Mouse (Mus musculus): ENCODE measurements around the gene Slc25a21. TPM values are rescaled to one million over a fixed set of nuclear protein-coding genes. Genes with fewer than 3 reads are reported as not detected.

Gene Slc25a21
- total RNA-seq, 1 experiment: 0.54 TPM

- Histone ChIP-seq H3K4me1 (ENCODE audit: control insufficient read depth in 2 of 2, insufficient read depth in 2 of 2, low read length in 2 of 2, poor library complexity in 1 of 2) (no peaks in the 10 kb centered on the region), H3K4me3 (ENCODE audit: insufficient read depth in 1 of 2, low read depth in 1 of 2, low read length in 2 of 2, poor library complexity in 1 of 2, severe bottlenecking in 1 of 2) (no peak overlapping the region), H3K9me3 (ENCODE audit: control insufficient read depth, insufficient read depth, low read depth, low read length) (no peaks in the 10 kb centered on the region), H3K9ac (ENCODE audit: insufficient read depth, low read depth, low read length, poor library complexity, severe bottlenecking) (no peak overlapping the region), H3K36me3 (ENCODE audit: control insufficient read depth, insufficient read depth, low read length, poor library complexity, severe bottlenecking) (no peaks in the 10 kb centered on the region), H3K27ac (ENCODE audit: insufficient read depth, low read depth, low read length, poor library complexity, severe bottlenecking) (no peak overlapping the region)
- TF ChIP-seq ZC3H11A (IDR thresholded peaks at IDR 0.05; ENCODE audit: borderline replicate concordance, low read depth, low read length): no peak
- no peak for TF ChIP-seq MAFK (IDR thresholded peaks at IDR 0.05; ENCODE audit: insufficient read depth, low read depth, low read length)
- no peak for TF ChIP-seq ZNF384 (IDR thresholded peaks at IDR 0.05; ENCODE audit: low read depth, low read length)
- TF ChIP-seq HCFC1 (IDR thresholded peaks at IDR 0.05; ENCODE audit: borderline replicate concordance, insufficient read depth, low read length): no peak
- TF ChIP-seq CHD2 (IDR thresholded peaks at IDR 0.05; ENCODE audit: low read depth, low read length): no peak
- no peak for DNase-seq (ENCODE audit: low read depth, low spot score)
- in situ Hi-C loops (cut with MboI; ENCODE audit: low sequenced_read_pairs in 2 of 2, unreplicated experiment in 2 of 2): no loop called here
Measured at GRCm38 (mm10) chr12:56727631-56728030, 469.6 kb downstream of the Slc25a21 start.

- TF ChIP-seq MAFK (IDR thresholded peaks at IDR 0.05; ENCODE audit: insufficient read depth, low read depth, low read length): no peak
- TF ChIP-seq ZC3H11A (IDR thresholded peaks at IDR 0.05; ENCODE audit: borderline replicate concordance, low read depth, low read length): no peak
- TF ChIP-seq ZNF384 (IDR thresholded peaks at IDR 0.05; ENCODE audit: low read depth, low read length): no peak
- no peak for TF ChIP-seq CHD2 (IDR thresholded peaks at IDR 0.05; ENCODE audit: low read depth, low read length)
- no peak for TF ChIP-seq HCFC1 (IDR thresholded peaks at IDR 0.05; ENCODE audit: borderline replicate concordance, insufficient read depth, low read length)
- DNase-seq (ENCODE audit: low read depth, low spot score): no peak
- in situ Hi-C loops (cut with MboI; ENCODE audit: low sequenced_read_pairs in 2 of 2, unreplicated experiment in 2 of 2): no loop called here
- H3K36me3 ChIP-seq (ENCODE audit: control insufficient read depth, insufficient read depth, low read length, poor library complexity, severe bottlenecking): no peaks in the 10 kb centered on the region
- no peaks in the 10 kb centered on the region for H3K9me3 ChIP-seq (ENCODE audit: control insufficient read depth, insufficient read depth, low read depth, low read length)
- no peaks in the 10 kb centered on the region for H3K4me1 ChIP-seq (ENCODE audit: control insufficient read depth in 2 of 2, insufficient read depth in 2 of 2, low read length in 2 of 2, poor library complexity in 1 of 2)
- no peak overlapping the region for H3K9ac ChIP-seq (ENCODE audit: insufficient read depth, low read depth, low read length, poor library complexity, severe bottlenecking)
- no peak overlapping the region for H3K4me3 ChIP-seq (ENCODE audit: insufficient read depth in 1 of 2, low read depth in 1 of 2, low read length in 2 of 2, poor library complexity in 1 of 2, severe bottlenecking in 1 of 2)
- no peak overlapping the region for H3K27ac ChIP-seq (ENCODE audit: insufficient read depth, low read depth, low read length, poor library complexity, severe bottlenecking)
Measured at GRCm38 (mm10) chr12:56718707-56719051, 478.6 kb downstream of the Slc25a21 start.

GRCm38 (mm10) chr12:56717971-56718706, 479.1 kb downstream of the Slc25a21 start:
- DNase-seq (ENCODE audit: low read depth, low spot score): peak; percentile 47
- no peak overlapping the region for H3K4me3 ChIP-seq (ENCODE audit: insufficient read depth in 1 of 2, low read depth in 1 of 2, low read length in 2 of 2, poor library complexity in 1 of 2, severe bottlenecking in 1 of 2)
- in situ Hi-C loops (cut with MboI; ENCODE audit: low sequenced_read_pairs in 2 of 2, unreplicated experiment in 2 of 2): no loop called here
- no peak overlapping the region for H3K27ac ChIP-seq (ENCODE audit: insufficient read depth, low read depth, low read length, poor library complexity, severe bottlenecking)
- no peak overlapping the region for H3K9ac ChIP-seq (ENCODE audit: insufficient read depth, low read depth, low read length, poor library complexity, severe bottlenecking)
- no peaks in the 10 kb centered on the region for H3K36me3 ChIP-seq (ENCODE audit: control insufficient read depth, insufficient read depth, low read length, poor library complexity, severe bottlenecking)
- no peaks in the 10 kb centered on the region for H3K4me1 ChIP-seq (ENCODE audit: control insufficient read depth in 2 of 2, insufficient read depth in 2 of 2, low read length in 2 of 2, poor library complexity in 1 of 2)
- no peaks in the 10 kb centered on the region for H3K9me3 ChIP-seq (ENCODE audit: control insufficient read depth, insufficient read depth, low read depth, low read length)
- no peak for TF ChIP-seq MAFK (IDR thresholded peaks at IDR 0.05; ENCODE audit: insufficient read depth, low read depth, low read length)

GRCm38 (mm10) chr12:56701004-56701403, 496.3 kb downstream of the Slc25a21 start:
- H3K27ac ChIP-seq (ENCODE audit: insufficient read depth, low read depth, low read length, poor library complexity, severe bottlenecking): no peak overlapping the region
- H3K9ac ChIP-seq (ENCODE audit: insufficient read depth, low read depth, low read length, poor library complexity, severe bottlenecking): no peak overlapping the region
- H3K36me3 ChIP-seq (ENCODE audit: control insufficient read depth, insufficient read depth, low read length, poor library complexity, severe bottlenecking): no peaks in the 10 kb centered on the region
- H3K4me1 ChIP-seq (ENCODE audit: control insufficient read depth in 2 of 2, insufficient read depth in 2 of 2, low read length in 2 of 2, poor library complexity in 1 of 2): no peaks in the 10 kb centered on the region; a peak in 1 of 4 replicates
- in situ Hi-C loops (cut with MboI; ENCODE audit: low sequenced_read_pairs in 2 of 2, unreplicated experiment in 2 of 2): no loop called here
- no peaks in the 10 kb centered on the region for H3K9me3 ChIP-seq (ENCODE audit: control insufficient read depth, insufficient read depth, low read depth, low read length)
- no peak for DNase-seq (ENCODE audit: low read depth, low spot score)
- no peak overlapping the region for H3K4me3 ChIP-seq (ENCODE audit: insufficient read depth in 1 of 2, low read depth in 1 of 2, low read length in 2 of 2, poor library complexity in 1 of 2, severe bottlenecking in 1 of 2)
- TF ChIP-seq MAFK (IDR thresholded peaks at IDR 0.05; ENCODE audit: insufficient read depth, low read depth, low read length): no peak
- no peak for TF ChIP-seq CHD2 (IDR thresholded peaks at IDR 0.05; ENCODE audit: low read depth, low read length)
- TF ChIP-seq HCFC1 (IDR thresholded peaks at IDR 0.05; ENCODE audit: borderline replicate concordance, insufficient read depth, low read length): no peak
- no peak for TF ChIP-seq ZNF384 (IDR thresholded peaks at IDR 0.05; ENCODE audit: low read depth, low read length)
- TF ChIP-seq ZC3H11A (IDR thresholded peaks at IDR 0.05; ENCODE audit: borderline replicate concordance, low read depth, low read length): no peak
